Mouse (Mus musculus): Measurements from ENCODE around the gene Cfap300.

Gene Cfap300

GRCm38 (mm10) chr9:7983665-7984064, 59.0 kb downstream of the Cfap300 start:
- DNase-seq (ENCODE audit: low spot score): peak; percentile 23

- no peak for DNase-seq (ENCODE audit: low spot score)
Observed at GRCm38 (mm10) chr9:7980162-7980561, 62.5 kb downstream of the Cfap300 start.

DNA sequence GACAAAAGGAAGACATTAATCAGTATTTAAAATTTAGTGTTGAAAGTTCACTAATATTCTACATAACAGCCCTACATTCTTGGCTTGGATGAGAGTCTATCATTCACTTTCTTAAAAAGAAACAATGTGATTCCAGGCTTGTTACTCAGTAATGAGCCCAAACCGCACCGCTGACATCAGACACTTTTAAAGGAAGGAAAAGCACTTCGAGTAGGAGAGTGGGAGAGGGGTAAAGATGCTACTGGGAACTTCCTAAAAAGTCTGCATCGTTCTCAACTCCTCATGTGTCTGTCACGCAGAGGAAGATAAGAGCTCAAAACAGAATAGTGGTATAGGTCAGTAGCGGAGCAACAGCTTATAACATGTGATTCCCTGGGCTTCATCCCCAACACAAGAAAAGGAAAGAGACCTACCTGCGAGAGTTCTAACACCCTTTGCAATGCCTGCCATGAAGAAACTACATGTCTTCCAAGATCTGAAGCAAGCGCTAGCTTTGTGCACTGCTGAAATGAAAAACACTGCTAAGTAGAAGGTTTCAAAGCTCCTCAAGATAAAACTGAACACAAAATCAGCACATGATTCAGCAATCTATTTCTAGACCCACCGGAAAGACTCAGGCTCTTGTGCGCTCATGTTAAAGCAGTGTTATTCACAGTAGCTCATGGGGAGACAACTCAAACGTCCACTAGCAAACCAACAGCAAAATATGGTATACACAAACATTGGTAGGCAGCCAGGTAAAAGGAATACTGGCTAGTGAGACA, 63.3 kb downstream of the Cfap300 start:
- no peak for DNase-seq (ENCODE audit: low spot score)

DNA sequence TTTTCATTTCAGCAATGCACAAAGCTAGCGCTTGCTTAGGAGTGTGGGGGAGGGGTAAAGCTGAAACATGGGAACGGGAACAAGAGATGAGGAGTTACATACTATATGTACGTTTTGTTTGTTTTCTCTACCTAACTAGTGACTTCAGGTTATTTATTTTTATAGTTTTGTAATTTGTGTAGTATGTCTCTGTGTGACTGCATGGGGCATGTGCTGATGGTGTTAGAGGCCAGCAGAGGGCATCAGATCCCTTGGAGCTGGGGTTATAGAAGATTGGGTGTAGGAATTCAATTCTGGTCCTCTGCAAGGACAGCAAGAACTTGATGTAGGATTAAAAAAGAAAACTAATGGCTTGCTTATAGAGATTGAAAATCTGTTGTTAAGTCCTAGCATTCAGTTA, 64.1 kb downstream of the Cfap300 start:
- DNase-seq (ENCODE audit: low spot score): no peak

GRCm38 (mm10) chr9:7977587-7977986, 65.0 kb downstream of the Cfap300 start:
- DNase-seq (ENCODE audit: low spot score): no peak

DNA sequence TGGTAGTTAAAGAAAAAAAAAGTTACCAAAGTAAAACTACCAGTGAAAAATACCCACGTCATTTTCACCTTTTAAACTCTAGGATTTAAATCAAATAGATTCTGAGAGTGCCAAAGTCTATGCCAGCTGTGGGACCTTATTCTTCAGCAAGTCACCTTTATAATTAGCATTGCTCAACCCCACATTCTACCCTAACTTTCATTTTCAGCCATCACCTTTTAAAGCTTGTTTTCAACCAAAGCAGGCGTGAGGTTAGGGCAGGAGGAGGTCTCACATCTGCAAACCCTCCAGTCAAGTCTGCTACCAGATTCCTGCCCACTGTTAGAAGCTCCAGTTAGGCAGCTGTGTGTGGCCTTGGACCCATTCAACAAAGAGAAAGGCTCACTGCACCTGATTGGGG, 70.6 kb downstream of the Cfap300 start:
- DNase-seq (ENCODE audit: low spot score): no peak
